Mouse (Mus musculus) midbrain, embryonic 11.5 days (tissue): ENCODE results near the gene Rfx4. TPM values are rescaled to one million over a fixed set of nuclear protein-coding genes. Genes with fewer than 3 reads are reported as not detected.

Experiments used
- ATAC-seq: fragments of 200-750 bp; cut with Nextera tagmentation; 2 replicates; pipeline ENCODE4 v1.8.0; 2017; ENCODE audit warnings: moderate TSS enrichment, moderate library complexity; ENCODE audit not compliant: low FRiP score
- DNase-seq: peaks from one replicate; pipeline ENCODE4 v3.0.0; 2015; ENCODE audit warnings: low spot score; ENCODE audit errors: missing footprints
- H3K27ac ChIP-seq: fragments of 300-500 bp; sonication (generic); 2 replicates; pipeline ENCODE4 v1.5.1; 2014; ENCODE audit warnings: low read depth, low read length
- H3K27me3 ChIP-seq: fragments of 300-500 bp; sonication (generic); 2 replicates; pipeline ENCODE4 v1.6.1; 2014; ENCODE audit warnings: mild to moderate bottlenecking, low read length, moderate library complexity, mixed read lengths; ENCODE audit not compliant: control insufficient read depth, insufficient read depth
- H3K36me3 ChIP-seq: fragments of 300-500 bp; sonication (generic); 2 replicates; pipeline ENCODE4 v1.6.1; 2014; ENCODE audit warnings: mild to moderate bottlenecking, low read length, moderate library complexity, mixed read lengths; ENCODE audit not compliant: control insufficient read depth, insufficient read depth
- H3K4me1 ChIP-seq: fragments of 300-500 bp; sonication (generic); 2 replicates; pipeline ENCODE4 v1.6.1; 2014; ENCODE audit warnings: low read length; ENCODE audit not compliant: control insufficient read depth, insufficient read depth
- H3K4me2 ChIP-seq: fragments of 300-500 bp; sonication (generic); 2 replicates; pipeline ENCODE4 v1.6.1; 2014; ENCODE audit warnings: mild to moderate bottlenecking, moderate library complexity
- H3K4me3 ChIP-seq: fragments of 300-500 bp; sonication (generic); 2 replicates; pipeline ENCODE4 v1.5.1; 2014; ENCODE audit warnings: low read depth, low read length
- H3K9ac ChIP-seq: fragments of 300-500 bp; sonication (generic); 2 replicates; pipeline ENCODE4 v1.6.1; 2014; ENCODE audit warnings: low read length
- H3K9me3 ChIP-seq: fragments of 300-500 bp; sonication (generic); 2 replicates; pipeline ENCODE4 v1.6.1; 2016; ENCODE audit warnings: low read length; ENCODE audit not compliant: control insufficient read depth
- WGBS: fragments of 180-500 bp; shearing (Covaris S2); extraction: QIAGEN DNeasy Blood & Tissue Kit; methylation state at CpG from one replicate; pipeline ENCODE4 v1.1.7; 2014; 5-methylcytosine and 5-hydroxymethylcytosine counted together
- polyA plus RNA-seq: library from polyadenylated mRNA; unstranded; fragments of >200 nt; fragmentation: Nextera tagmentation; extraction: Ambion mirVana; gene quantifications from 2 replicates; pipeline ENCODE4 v1.2.1, GENCODE M21; 2014

The Rfx4 gene
- polyA plus RNA-seq, 1 experiment from 2014 or later: 68.0 TPM

GRCm38 (mm10) chr10:84791181-84791580 lies 35.3 kb downstream of the Rfx4 start:
- Histone ChIP-seq H3K4me2 (no peak overlapping the region), H3K9me3 (no peaks in the 10 kb centered on the region), H3K36me3 (peaks cover 5% of the 10 kb centered on the region; the same call in 1 of the 2 replicates), H3K4me3 (no peak overlapping the region), H3K9ac (no peak overlapping the region), H3K4me1 (peaks cover 9% of the 10 kb centered on the region), H3K27me3 (no peaks in the 10 kb centered on the region), H3K27ac (no peak overlapping the region)
- DNase-seq: no peak
- 94% methylated on average over 3 of the region's 3 CpGs for WGBS
- ATAC-seq: no peak

- H3K9ac ChIP-seq: no peak overlapping the region
- H3K4me3 ChIP-seq: no peak overlapping the region
- H3K9me3 ChIP-seq: no peaks in the 10 kb centered on the region
- H3K4me2 ChIP-seq: no peak overlapping the region
- no peak for ATAC-seq
- 92% methylated on average over 6 of the region's 6 CpGs for WGBS
- no peak for DNase-seq
- H3K27ac ChIP-seq: no peak overlapping the region
- H3K27me3 ChIP-seq: no peaks in the 10 kb centered on the region
- 0 out of 2 replicates have a peak, but pooled peaks cover 2% of the 10 kb centered on the region for H3K4me1 ChIP-seq
- H3K36me3 ChIP-seq: peaks cover 12% of the 10 kb centered on the region
Observed at GRCm38 (mm10) chr10:84801521-84801920, 45.7 kb downstream of the Rfx4 start.

GRCm38 (mm10) chr10:84803216-84803844 lies 47.5 kb downstream of the Rfx4 start:
- H3K36me3 ChIP-seq: peaks cover 12% of the 10 kb centered on the region
- ATAC-seq: no peak

GRCm38 (mm10) chr10:84805576-84805975 lies 49.7 kb downstream of the Rfx4 start:
- no peaks in the 10 kb centered on the region for H3K9me3 ChIP-seq
- 86% methylated on average over 3 of the region's 3 CpGs for WGBS

More at GRCm38 (mm10) chr10:84803216-84803844, 47.5 kb downstream of the Rfx4 start:
- Histone ChIP-seq H3K27me3 (no peaks in the 10 kb centered on the region), H3K9me3 (no peaks in the 10 kb centered on the region), H3K4me3 (no peak overlapping the region), H3K4me1 (0 out of 2 replicates have a peak, but pooled peaks cover 2% of the 10 kb centered on the region), H3K27ac (no peak overlapping the region), H3K4me2 (no peak overlapping the region), H3K9ac (no peak overlapping the region)
- no peak for DNase-seq
- 71% methylated on average over 13 of the region's 13 CpGs for WGBS

GRCm38 (mm10) chr10:84807206-84807605 lies 51.3 kb downstream of the Rfx4 start:
- H3K9me3 ChIP-seq: no peaks in the 10 kb centered on the region
- no peaks in the 10 kb centered on the region for H3K27me3 ChIP-seq
- no peak overlapping the region for H3K9ac ChIP-seq
- H3K27ac ChIP-seq: no peak overlapping the region
- H3K4me1 ChIP-seq: peaks cover 2% of the 10 kb centered on the region; the same call in 1 of the 2 replicates
- H3K36me3 ChIP-seq: peaks cover 6% of the 10 kb centered on the region; the same call in 1 of the 2 replicates
- 88% methylated on average over 9 of the region's 9 CpGs for WGBS
- no peak for DNase-seq
- no peak overlapping the region for H3K4me3 ChIP-seq
- H3K4me2 ChIP-seq: no peak overlapping the region
- no peak for ATAC-seq

More at GRCm38 (mm10) chr10:84805576-84805975, 49.7 kb downstream of the Rfx4 start:
- no peak overlapping the region for H3K4me2 ChIP-seq
- peaks cover 2% of the 10 kb centered on the region; the same call in 1 of the 2 replicates for H3K4me1 ChIP-seq
- H3K27me3 ChIP-seq: no peaks in the 10 kb centered on the region
- no peak overlapping the region for H3K9ac ChIP-seq
- H3K27ac ChIP-seq: no peak overlapping the region
- ATAC-seq (no peak), DNase-seq (no peak)
- H3K36me3 ChIP-seq: peaks cover 9% of the 10 kb centered on the region
- H3K4me3 ChIP-seq: no peak overlapping the region

GRCm38 (mm10) chr10:84810030-84810849 lies 54.4 kb downstream of the Rfx4 start:
- Histone ChIP-seq H3K27ac (no peak overlapping the region), H3K9me3 (no peaks in the 10 kb centered on the region), H3K4me1 (no peaks in the 10 kb centered on the region; the same call in 1 of the 2 replicates), H3K4me3 (no peak overlapping the region), H3K36me3 (no peaks in the 10 kb centered on the region; the same call in 1 of the 2 replicates), H3K9ac (no peak overlapping the region), H3K4me2 (no peak overlapping the region), H3K27me3 (no peaks in the 10 kb centered on the region)
- DNase-seq (no peak), ATAC-seq (no peak)
- WGBS: 80% methylated on average over 8 of the region's 8 CpGs

- H3K4me3 ChIP-seq: no peak overlapping the region
- WGBS: 92% methylated on average over 11 of the region's 11 CpGs
- H3K4me2 ChIP-seq: no peak overlapping the region
- ATAC-seq: no peak
- H3K36me3 ChIP-seq: peaks cover 4% of the 10 kb centered on the region; the same call in 1 of the 2 replicates
- no peak overlapping the region for H3K27ac ChIP-seq
- no peaks in the 10 kb centered on the region for H3K27me3 ChIP-seq
- H3K9ac ChIP-seq: no peak overlapping the region
- H3K4me1 ChIP-seq: no peaks in the 10 kb centered on the region; the same call in 1 of the 2 replicates
- H3K9me3 ChIP-seq: no peaks in the 10 kb centered on the region
- DNase-seq: no peak
Observed at GRCm38 (mm10) chr10:84811171-84811912, 55.5 kb downstream of the Rfx4 start.

GRCm38 (mm10) chr10:84811913-84812295 lies 56.0 kb downstream of the Rfx4 start:
- no peak overlapping the region for H3K4me2 ChIP-seq
- DNase-seq (no peak), ATAC-seq (no peak)
- no peaks in the 10 kb centered on the region for H3K27me3 ChIP-seq
- no peak overlapping the region for H3K4me3 ChIP-seq
- H3K9ac ChIP-seq: no peak overlapping the region
- H3K36me3 ChIP-seq: peaks cover 4% of the 10 kb centered on the region; the same call in 1 of the 2 replicates
- 85% methylated on average over 2 of the region's 2 CpGs for WGBS
- H3K9me3 ChIP-seq: no peaks in the 10 kb centered on the region
- no peak overlapping the region for H3K27ac ChIP-seq
- no peaks in the 10 kb centered on the region; the same call in 1 of the 2 replicates for H3K4me1 ChIP-seq
